Mouse (Mus musculus) frontal cortex, postnatal 14 days (tissue): Measurements from ENCODE around the gene Gm13698.
"Not testable (repeated sequence)": the region's sequence is repeated elsewhere in the genome, so short reads cannot be mapped to it uniquely, and the experiment has no call there.

ENCODE experiments used
- DNase-seq, 2 experiments: peaks; one replicate each; pipeline ENCODE4 v3.0.0; 2022; ENCODE audit warnings: low spot score in 2 of 2

Gene Gm13698

DNA sequence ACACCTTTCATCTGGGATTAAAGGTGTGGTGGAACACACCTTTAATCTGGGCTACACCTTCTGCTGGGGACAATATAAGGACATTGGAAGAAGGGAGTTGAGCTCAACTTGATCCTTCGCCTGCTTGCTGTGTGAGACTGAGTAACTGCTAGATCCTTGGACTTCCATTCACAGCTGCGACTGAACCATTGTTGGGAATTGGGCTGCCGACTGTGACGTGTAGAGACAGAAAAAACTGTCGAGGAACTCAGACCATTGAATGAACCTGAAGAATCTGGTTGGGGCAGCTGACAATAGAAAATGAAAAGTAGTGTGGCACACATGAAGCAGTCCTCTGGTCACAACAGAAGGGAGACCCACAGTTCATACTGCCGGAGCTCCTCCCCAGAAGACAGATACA is at the start of gene Gm13698:
TSS of gene Gm13698 (plus strand) at position 301 of the 400 bp plus-strand sequence.
- not testable (repeated sequence) for DNase-seq

DNA sequence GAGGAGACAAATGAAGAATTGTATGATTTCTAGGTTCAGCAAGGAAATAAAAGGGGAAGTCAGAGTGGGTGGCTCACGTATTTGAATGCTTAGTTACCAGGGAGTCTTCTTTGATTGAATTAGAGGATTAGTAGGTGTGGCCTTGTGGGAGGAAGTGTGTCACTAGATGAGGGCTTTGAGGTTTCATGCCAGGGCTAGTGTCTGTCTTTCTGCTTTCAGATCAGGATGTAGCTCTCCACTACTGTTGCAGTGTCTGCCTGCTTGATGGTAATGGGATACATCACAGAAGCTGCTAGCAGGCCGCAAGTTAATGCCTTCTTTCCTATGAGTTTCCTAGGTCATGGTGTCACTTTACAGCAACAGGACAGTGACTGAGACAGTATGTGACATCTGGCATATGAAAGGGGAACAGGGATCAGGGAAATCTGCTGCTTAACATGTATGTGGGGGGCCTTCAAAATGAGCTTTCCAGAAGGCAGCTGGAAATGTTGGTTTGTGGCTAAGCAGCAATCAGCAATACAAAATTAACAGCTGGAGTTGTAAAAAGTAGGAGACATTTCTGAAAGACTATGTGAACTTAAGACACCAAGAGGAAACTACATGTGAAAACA is 25.9 kb upstream of the Gm13698 start:
- DNase-seq = no peak

DNA sequence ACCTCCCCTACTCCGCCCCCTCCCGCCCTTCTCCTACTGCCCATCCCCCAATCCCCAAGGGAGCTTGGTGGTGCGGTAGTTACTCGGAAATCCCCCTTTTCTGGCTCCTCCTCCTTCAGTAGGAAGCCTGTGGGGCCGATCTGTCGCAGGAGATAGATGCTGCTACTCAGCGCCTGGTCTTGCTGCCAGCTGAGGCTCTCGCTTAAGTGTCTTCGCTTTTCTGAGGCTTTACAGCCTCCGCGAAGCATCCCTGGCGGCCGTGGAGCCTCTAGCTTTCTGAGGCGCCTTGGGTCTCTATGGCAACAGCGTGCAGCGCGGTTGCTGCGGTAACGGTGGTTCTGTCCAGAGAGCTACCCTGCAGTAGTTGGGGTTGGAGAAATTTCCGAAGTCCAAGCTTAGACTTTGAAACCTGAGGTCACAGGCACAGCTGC is 14.5 kb upstream of the Gm13698 start, which contains the start of gene Zswim2:
TSS of gene Zswim2 (minus strand) at position 298 of the 431 bp plus-strand sequence.
- DNase-seq = peak; percentile 78 to 83

DNA sequence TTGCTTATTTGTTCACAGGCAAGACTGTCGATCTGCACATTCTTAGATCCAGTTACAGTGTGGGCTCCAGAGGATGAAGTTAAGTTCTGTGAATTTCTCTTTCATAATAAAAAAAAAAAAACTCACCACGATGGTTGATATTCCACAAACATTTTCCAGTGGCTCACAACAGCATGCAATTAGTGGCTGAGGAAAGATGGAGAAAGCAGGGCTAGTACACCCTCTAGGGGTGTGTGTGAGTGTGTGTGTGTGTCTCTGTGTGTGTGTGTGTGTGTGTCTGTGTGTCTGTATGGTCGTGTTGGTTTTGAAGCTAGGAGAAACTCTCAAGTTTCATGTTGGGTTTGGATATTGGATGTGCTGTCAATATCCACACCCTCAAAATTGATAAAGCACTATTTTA is 14.1 kb upstream of the Gm13698 start:
- DNase-seq = no peak

DNA sequence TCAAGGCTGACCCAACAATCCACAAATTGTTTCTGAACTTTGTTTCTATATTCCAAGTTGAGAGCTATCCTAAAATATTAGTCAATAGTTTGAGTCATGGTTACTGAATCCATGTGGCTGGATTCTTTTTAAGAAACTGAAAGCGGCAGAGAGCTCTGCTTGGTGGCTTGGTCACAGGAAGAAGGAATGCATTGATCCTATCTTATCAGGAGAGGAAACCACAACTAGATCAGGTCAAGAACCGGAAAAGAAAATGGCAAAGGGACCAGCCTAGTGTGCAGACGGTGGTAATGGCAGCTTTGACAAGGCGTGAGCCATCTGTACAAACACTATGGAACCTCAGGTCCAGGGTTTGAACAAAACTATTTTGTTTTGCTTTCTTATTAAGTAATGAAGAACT is 13.7 kb upstream of the Gm13698 start:
- DNase-seq = no peak

DNA sequence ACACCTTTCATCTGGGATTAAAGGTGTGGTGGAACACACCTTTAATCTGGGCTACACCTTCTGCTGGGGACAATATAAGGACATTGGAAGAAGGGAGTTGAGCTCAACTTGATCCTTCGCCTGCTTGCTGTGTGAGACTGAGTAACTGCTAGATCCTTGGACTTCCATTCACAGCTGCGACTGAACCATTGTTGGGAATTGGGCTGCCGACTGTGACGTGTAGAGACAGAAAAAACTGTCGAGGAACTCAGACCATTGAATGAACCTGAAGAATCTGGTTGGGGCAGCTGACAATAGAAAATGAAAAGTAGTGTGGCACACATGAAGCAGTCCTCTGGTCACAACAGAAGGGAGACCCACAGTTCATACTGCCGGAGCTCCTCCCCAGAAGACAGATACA is 5.7 kb downstream of the Gm13698 start, which contains the start of gene Gm13693:
TSS of gene Gm13693 (plus strand) at position 301 of the 400 bp plus-strand sequence.
- DNase-seq = not testable (repeated sequence)

DNA sequence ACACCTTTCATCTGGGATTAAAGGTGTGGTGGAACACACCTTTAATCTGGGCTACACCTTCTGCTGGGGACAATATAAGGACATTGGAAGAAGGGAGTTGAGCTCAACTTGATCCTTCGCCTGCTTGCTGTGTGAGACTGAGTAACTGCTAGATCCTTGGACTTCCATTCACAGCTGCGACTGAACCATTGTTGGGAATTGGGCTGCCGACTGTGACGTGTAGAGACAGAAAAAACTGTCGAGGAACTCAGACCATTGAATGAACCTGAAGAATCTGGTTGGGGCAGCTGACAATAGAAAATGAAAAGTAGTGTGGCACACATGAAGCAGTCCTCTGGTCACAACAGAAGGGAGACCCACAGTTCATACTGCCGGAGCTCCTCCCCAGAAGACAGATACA is 11.5 kb downstream of the Gm13698 start, which contains the start of gene Gm13695:
TSS of gene Gm13695 (plus strand) at position 301 of the 400 bp plus-strand sequence.
- not testable (repeated sequence) for DNase-seq

DNA sequence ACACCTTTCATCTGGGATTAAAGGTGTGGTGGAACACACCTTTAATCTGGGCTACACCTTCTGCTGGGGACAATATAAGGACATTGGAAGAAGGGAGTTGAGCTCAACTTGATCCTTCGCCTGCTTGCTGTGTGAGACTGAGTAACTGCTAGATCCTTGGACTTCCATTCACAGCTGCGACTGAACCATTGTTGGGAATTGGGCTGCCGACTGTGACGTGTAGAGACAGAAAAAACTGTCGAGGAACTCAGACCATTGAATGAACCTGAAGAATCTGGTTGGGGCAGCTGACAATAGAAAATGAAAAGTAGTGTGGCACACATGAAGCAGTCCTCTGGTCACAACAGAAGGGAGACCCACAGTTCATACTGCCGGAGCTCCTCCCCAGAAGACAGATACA is 17.3 kb downstream of the Gm13698 start, which contains the start of gene Gm13696:
TSS of gene Gm13696 (plus strand) at position 301 of the 400 bp plus-strand sequence.
- DNase-seq = not testable (repeated sequence)

DNA sequence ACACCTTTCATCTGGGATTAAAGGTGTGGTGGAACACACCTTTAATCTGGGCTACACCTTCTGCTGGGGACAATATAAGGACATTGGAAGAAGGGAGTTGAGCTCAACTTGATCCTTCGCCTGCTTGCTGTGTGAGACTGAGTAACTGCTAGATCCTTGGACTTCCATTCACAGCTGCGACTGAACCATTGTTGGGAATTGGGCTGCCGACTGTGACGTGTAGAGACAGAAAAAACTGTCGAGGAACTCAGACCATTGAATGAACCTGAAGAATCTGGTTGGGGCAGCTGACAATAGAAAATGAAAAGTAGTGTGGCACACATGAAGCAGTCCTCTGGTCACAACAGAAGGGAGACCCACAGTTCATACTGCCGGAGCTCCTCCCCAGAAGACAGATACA is 23.1 kb downstream of the Gm13698 start, which contains the start of gene Gm13694:
TSS of gene Gm13694 (plus strand) at position 301 of the 400 bp plus-strand sequence.
- not testable (repeated sequence) for DNase-seq

DNA sequence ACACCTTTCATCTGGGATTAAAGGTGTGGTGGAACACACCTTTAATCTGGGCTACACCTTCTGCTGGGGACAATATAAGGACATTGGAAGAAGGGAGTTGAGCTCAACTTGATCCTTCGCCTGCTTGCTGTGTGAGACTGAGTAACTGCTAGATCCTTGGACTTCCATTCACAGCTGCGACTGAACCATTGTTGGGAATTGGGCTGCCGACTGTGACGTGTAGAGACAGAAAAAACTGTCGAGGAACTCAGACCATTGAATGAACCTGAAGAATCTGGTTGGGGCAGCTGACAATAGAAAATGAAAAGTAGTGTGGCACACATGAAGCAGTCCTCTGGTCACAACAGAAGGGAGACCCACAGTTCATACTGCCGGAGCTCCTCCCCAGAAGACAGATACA is 28.9 kb downstream of the Gm13698 start, which contains the start of gene Gm13697:
TSS of gene Gm13697 (plus strand) at position 301 of the 400 bp plus-strand sequence.
- DNase-seq = not testable (repeated sequence)

DNA sequence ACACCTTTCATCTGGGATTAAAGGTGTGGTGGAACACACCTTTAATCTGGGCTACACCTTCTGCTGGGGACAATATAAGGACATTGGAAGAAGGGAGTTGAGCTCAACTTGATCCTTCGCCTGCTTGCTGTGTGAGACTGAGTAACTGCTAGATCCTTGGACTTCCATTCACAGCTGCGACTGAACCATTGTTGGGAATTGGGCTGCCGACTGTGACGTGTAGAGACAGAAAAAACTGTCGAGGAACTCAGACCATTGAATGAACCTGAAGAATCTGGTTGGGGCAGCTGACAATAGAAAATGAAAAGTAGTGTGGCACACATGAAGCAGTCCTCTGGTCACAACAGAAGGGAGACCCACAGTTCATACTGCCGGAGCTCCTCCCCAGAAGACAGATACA is 34.8 kb downstream of the Gm13698 start, which contains the start of gene Gm13691:
TSS of gene Gm13691 (plus strand) at position 301 of the 400 bp plus-strand sequence.
- DNase-seq = not testable (repeated sequence)

DNA sequence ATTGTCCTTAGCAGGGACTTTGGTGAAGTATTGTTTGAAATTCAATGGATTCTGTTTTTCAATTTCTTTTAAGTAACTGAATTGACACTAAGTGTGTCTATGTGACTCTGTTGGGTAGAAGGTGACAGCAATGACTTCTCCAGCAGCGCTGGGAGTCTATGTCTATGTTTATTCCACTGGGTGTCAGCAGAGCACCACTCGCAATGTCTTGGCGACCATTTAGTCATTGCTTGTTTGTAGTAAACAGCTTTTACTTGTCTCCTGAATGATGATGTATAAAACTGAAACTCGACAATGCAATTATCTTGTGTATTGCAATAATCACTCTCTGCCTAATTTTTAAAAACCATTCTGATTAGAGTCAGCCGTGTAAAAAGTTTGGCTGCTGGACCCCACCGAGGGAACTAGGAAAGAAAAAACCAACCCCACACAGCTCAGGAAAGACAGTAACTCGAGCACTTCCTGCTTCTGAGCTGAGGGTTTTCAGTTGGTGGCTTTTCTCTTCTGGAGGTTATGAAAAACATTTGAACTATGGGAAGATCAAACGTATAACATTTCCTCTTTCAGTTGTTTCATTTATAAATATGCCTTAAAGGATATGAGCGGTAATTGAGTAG is 38.3 kb downstream of the Gm13698 start:
- not testable (repeated sequence) for DNase-seq

DNA sequence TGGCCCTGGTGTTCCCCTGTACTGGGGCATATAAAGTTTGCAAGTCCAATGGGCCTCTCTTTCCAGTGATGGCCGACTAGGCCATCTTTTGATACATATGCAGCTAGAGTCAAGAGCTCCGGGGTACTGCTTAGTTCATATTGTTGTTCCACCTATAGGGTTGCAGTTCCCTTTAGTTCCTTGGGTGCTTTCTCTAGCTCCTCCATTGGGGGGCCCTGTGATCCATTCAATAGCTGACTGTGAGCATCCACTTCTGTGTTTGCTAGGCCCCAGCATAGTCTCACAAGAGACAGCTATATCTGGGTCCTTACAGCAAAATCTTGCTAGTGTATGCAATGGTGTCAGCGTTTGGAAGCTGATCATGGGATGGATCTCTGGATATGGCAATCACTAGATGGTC is 39.0 kb downstream of the Gm13698 start:
- DNase-seq = not testable (repeated sequence)
